Mouse (Mus musculus) kidney, adult 18-20 months (tissue): ENCODE measurements at regions not wholly inside any gene's neighbourhood (a gene's known extent, or its start where the extent isn't known, plus 50 kb on each side); places are given as distances from the start of the nearest gene placed in this dataset.
"Not testable (repeated sequence)": the region's sequence is repeated elsewhere in the genome, so short reads cannot be mapped to it uniquely, and the experiment has no call there.

ENCODE experiments used
- DNase-seq: peaks from one replicate; pipeline ENCODE4 v3.0.0; 2021

GRCm38 (mm10) chr13:83745961-83746360, 242.1 kb downstream of the Mef2c start:
- no peak for DNase-seq

- DNase-seq, result no peak
Measured at GRCm38 (mm10) chr13:83747671-83748070, 243.8 kb downstream of the Mef2c start.

GRCm38 (mm10) chr13:83749376-83750150, 245.7 kb downstream of the Mef2c start:
- DNase-seq, result no peak

GRCm38 (mm10) chr13:83750437-83750836, 246.6 kb downstream of the Mef2c start:
- DNase-seq, result no peak

- DNase-seq, result no peak
Measured at GRCm38 (mm10) chr13:83760387-83761170, 256.7 kb downstream of the Mef2c start.

- DNase-seq, result no peak
Measured at GRCm38 (mm10) chr13:83762484-83762883, 258.6 kb downstream of the Mef2c start.

GRCm38 (mm10) chr13:83763288-83763687, 259.5 kb downstream of the Mef2c start:
- DNase-seq, result not testable (repeated sequence)

- no peak for DNase-seq
Measured at GRCm38 (mm10) chr13:83785643-83786042, 281.8 kb downstream of the Mef2c start.

GRCm38 (mm10) chr13:83809535-83809934, 305.7 kb downstream of the Mef2c start:
- no peak for DNase-seq

GRCm38 (mm10) chr13:83820291-83820690, 316.5 kb downstream of the Mef2c start:
- no peak for DNase-seq

GRCm38 (mm10) chr13:83820721-83821120, 316.9 kb downstream of the Mef2c start:
- no peak for DNase-seq

- no peak for DNase-seq
Measured at GRCm38 (mm10) chr13:83824926-83825325, 321.1 kb downstream of the Mef2c start.

GRCm38 (mm10) chr13:83826841-83827463, 323.1 kb downstream of the Mef2c start:
- DNase-seq, result no peak

- no peak for DNase-seq
Measured at GRCm38 (mm10) chr13:83865932-83866685, 356.0 kb upstream of the Tmem161b start.

GRCm38 (mm10) chr13:83867211-83867610, 354.9 kb upstream of the Tmem161b start:
- no peak for DNase-seq

- DNase-seq, result no peak
Measured at GRCm38 (mm10) chr13:83867831-83868473, 354.1 kb upstream of the Tmem161b start.

- no peak for DNase-seq
Measured at GRCm38 (mm10) chr13:83868922-83869321, 353.2 kb upstream of the Tmem161b start.

GRCm38 (mm10) chr13:83872143-83872819, 349.8 kb upstream of the Tmem161b start:
- DNase-seq, result no peak

GRCm38 (mm10) chr13:83872887-83873286, 349.2 kb upstream of the Tmem161b start:
- no peak for DNase-seq

GRCm38 (mm10) chr13:83879561-83879960, 342.5 kb upstream of the Tmem161b start:
- DNase-seq, result no peak

GRCm38 (mm10) chr13:83880305-83880704, 341.8 kb upstream of the Tmem161b start:
- DNase-seq, result no peak

- DNase-seq, result no peak
Measured at GRCm38 (mm10) chr13:83880772-83881171, 341.3 kb upstream of the Tmem161b start.
